Mouse (Mus musculus): ENCODE measurements around the gene Epb41l3. TPM values are rescaled to one million over a fixed set of nuclear protein-coding genes. Genes with fewer than 3 reads are reported as not detected.

Epb41l3 gene
- polyA plus RNA-seq, 1 experiment from 2014 or later: 53.8 TPM

DNA sequence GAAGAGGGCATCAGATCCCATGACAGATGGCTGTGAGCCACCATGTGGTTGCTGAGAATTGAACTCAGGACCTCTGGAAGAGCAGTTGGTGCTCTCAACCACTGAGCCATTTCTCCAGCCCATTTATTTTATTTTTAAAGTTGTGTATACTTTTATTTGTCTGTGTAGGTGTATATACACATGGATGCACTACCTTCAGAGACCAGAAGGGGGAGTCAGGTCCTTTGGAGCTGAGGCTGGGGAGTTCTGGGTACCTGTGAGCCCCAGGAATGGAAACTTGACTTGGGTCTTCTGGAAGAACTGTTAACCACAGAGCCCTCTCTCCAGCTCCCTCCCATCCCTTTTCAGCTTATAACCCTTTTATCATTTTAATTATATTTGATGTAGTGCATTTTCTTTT is 135.6 kb downstream of the Epb41l3 start:
- ATAC-seq (no peak), DNase-seq (ENCODE audit: low spot score) (no peak)
- Histone ChIP-seq H3K27ac (ENCODE audit: low read depth, low read length) (no peak overlapping the region), H3K4me2 (ENCODE audit: low read length) (no peak overlapping the region), H3K27me3 (replicated peaks; ENCODE audit: control insufficient read depth, insufficient read depth, low read length) (no peaks in the 10 kb centered on the region), H3K36me3 (ENCODE audit: control insufficient read depth, insufficient read depth, low read length) (peaks cover 4% of the 10 kb centered on the region; the same call in 1 of the 2 replicates), H3K4me3 (ENCODE audit: low read depth, low read length) (no peak overlapping the region), H3K4me1 (ENCODE audit: control insufficient read depth, insufficient read depth, low read length) (no peaks in the 10 kb centered on the region), H3K9ac (ENCODE audit: low read length) (no peak overlapping the region), H3K9me3 (replicated peaks; ENCODE audit: control insufficient read depth, low read length) (no peaks in the 10 kb centered on the region)

DNA sequence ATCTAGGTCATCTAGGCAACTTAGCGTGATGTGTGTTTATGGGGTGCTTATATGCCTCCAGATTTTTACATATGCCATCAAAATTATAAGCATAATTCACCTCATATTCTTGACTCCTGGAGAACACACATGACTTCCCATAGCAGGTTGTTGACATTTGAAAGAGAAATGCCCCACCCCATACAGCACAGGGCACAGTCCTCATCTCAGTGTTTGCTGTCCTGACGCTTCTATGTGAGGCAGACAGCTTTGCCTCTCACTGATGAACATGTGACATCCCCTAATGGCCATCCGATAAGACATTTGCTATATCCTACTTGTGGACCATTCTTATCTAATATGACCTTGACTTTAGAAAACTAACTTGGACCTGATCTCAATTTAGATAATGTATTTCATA is 140.6 kb downstream of the Epb41l3 start:
- no peaks in the 10 kb centered on the region for H3K36me3 ChIP-seq (ENCODE audit: control insufficient read depth, insufficient read depth, low read length)
- no peak overlapping the region for H3K9ac ChIP-seq (ENCODE audit: low read length)
- H3K9me3 ChIP-seq (replicated peaks; ENCODE audit: control insufficient read depth, low read length): no peaks in the 10 kb centered on the region
- no peaks in the 10 kb centered on the region for H3K4me1 ChIP-seq (ENCODE audit: control insufficient read depth, insufficient read depth, low read length)
- DNase-seq (ENCODE audit: low spot score) (no peak), ATAC-seq (no peak)
- H3K27me3 ChIP-seq (replicated peaks; ENCODE audit: control insufficient read depth, insufficient read depth, low read length): no peaks in the 10 kb centered on the region
- no peak overlapping the region for H3K4me2 ChIP-seq (ENCODE audit: low read length)
- WGBS: 98% methylated on average over 3 of the region's 3 CpGs
- H3K27ac ChIP-seq (ENCODE audit: low read depth, low read length): no peak overlapping the region
- no peak overlapping the region for H3K4me3 ChIP-seq (ENCODE audit: low read depth, low read length)

DNA sequence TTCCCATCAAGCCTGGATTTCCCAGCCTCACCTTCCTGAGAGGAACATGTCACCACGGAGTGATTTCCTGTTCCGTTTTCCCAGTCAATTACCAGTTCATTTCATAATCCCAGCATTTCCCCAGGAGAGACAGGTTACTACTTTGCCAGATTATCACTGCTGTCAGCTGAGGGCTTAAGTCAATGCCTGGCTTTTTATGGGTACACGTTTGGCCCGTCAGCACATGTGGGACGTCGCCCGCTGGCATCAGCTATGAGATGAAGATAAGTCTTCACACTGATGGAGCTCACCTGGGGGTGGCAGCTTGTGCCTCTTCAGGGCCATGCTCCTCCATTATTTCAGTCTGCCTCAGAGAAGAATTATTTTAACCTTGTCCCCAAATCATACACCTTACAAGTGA is 145.4 kb downstream of the Epb41l3 start:
- WGBS: 89% methylated on average over 7 of the region's 7 CpGs
- Histone ChIP-seq H3K9me3 (replicated peaks; ENCODE audit: control insufficient read depth, low read length) (no peaks in the 10 kb centered on the region), H3K9ac (ENCODE audit: low read length) (no peak overlapping the region), H3K4me1 (ENCODE audit: control insufficient read depth, insufficient read depth, low read length) (0 out of 2 replicates have a peak, but pooled peaks cover 3% of the 10 kb centered on the region), H3K36me3 (ENCODE audit: control insufficient read depth, insufficient read depth, low read length) (no peaks in the 10 kb centered on the region), H3K27me3 (replicated peaks; ENCODE audit: control insufficient read depth, insufficient read depth, low read length) (no peaks in the 10 kb centered on the region), H3K4me3 (ENCODE audit: low read depth, low read length) (no peak overlapping the region), H3K4me2 (ENCODE audit: low read length) (no peak overlapping the region), H3K27ac (ENCODE audit: low read depth, low read length) (no peak overlapping the region)
- DNase-seq (ENCODE audit: low spot score) (no peak), ATAC-seq (no peak)

DNA sequence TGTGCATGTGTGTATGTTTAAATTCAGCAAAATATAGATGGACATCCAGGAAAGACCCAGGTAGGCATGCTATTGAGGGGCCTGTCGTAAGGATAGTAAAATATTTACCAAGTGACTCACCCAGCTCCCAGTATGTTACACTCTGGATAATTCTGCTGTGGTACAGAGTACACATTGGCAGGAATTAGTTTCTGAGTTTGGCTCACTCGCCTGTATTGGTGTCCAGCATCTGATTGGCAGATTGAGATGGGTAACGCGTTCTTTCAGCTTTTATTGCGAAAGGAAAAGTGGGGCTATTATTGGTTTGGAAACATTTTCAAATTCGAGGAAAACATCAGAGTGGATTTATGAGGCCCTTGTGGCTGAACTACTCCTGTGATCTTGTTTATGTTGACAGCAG is 145.9 kb downstream of the Epb41l3 start:
- ATAC-seq (no peak), DNase-seq (ENCODE audit: low spot score) (no peak)
- Histone ChIP-seq H3K4me2 (ENCODE audit: low read length) (no peak overlapping the region), H3K36me3 (ENCODE audit: control insufficient read depth, insufficient read depth, low read length) (no peaks in the 10 kb centered on the region), H3K9ac (ENCODE audit: low read length) (no peak overlapping the region), H3K27ac (ENCODE audit: low read depth, low read length) (no peak overlapping the region), H3K4me1 (ENCODE audit: control insufficient read depth, insufficient read depth, low read length) (0 out of 2 replicates have a peak, but pooled peaks cover 3% of the 10 kb centered on the region), H3K9me3 (replicated peaks; ENCODE audit: control insufficient read depth, low read length) (no peaks in the 10 kb centered on the region), H3K27me3 (replicated peaks; ENCODE audit: control insufficient read depth, insufficient read depth, low read length) (no peaks in the 10 kb centered on the region), H3K4me3 (ENCODE audit: low read depth, low read length) (no peak overlapping the region)
- WGBS: 86% methylated on average over 6 of the region's 6 CpGs

DNA sequence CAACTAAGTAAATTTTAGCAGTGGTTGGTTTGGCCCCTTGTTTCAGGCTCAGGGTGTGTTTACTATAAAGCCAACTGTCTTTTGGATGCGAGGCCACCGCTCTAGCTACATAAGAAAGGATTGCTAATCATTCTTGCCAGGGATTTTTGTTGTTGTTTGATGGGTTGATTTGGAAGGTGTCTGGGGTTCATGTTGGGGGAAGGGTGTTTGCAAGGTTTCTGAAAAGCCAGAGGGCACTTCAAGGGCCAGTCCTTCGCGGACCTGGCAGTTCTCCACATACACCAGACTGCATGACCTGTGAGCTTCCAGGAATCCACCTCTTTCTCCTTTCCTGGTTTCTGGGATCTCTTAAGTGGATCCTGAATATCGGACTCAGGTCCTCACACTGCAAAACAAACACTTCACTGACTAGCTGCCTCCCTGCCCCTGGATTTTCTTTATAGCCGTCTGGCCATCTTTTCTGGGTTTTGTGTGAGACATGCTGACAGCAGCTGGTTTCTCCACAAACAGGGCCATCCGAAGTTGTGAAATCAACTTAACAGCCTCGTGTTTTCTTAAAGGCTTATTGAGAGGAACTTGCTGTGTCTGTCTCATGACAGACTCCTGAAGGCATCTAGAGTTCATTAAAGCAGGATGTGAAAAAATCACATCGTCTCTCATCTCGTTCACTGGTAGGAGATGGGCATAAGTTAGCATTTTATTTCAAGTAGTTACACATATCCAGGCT is 146.6 kb downstream of the Epb41l3 start:
- WGBS: 53% methylated on average over 10 of the region's 10 CpGs
- Histone ChIP-seq H3K4me3 (ENCODE audit: low read depth, low read length) (no peak overlapping the region), H3K9ac (ENCODE audit: low read length) (no peak overlapping the region), H3K36me3 (ENCODE audit: control insufficient read depth, insufficient read depth, low read length) (no peaks in the 10 kb centered on the region), H3K9me3 (replicated peaks; ENCODE audit: control insufficient read depth, low read length) (no peaks in the 10 kb centered on the region), H3K27me3 (replicated peaks; ENCODE audit: control insufficient read depth, insufficient read depth, low read length) (no peaks in the 10 kb centered on the region), H3K27ac (ENCODE audit: low read depth, low read length) (no peak overlapping the region), H3K4me2 (ENCODE audit: low read length) (no peak overlapping the region), H3K4me1 (ENCODE audit: control insufficient read depth, insufficient read depth, low read length) (0 out of 2 replicates have a peak, but pooled peaks cover 3% of the 10 kb centered on the region)
- no peak for ATAC-seq
- DNase-seq (ENCODE audit: low spot score): no peak

DNA sequence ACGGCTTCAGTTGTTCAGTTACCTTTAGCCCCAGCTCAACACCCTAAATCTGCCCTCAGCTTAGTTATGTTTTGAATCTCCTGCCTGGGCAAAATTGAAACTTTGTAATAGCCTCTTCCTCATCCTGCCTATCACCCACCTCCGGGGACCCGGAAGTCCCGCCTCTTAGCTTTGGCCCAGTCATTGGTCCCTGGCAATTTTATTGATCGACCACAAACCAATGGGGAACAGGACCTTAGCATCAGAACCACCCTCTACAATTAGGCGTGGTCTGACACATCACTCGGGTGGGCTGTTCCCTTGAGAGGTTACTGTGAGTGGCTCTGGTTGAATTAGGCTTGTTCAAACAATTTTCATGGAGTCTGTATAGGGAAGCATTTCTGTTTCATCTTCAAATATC is 150.5 kb downstream of the Epb41l3 start:
- ATAC-seq (no peak), DNase-seq (ENCODE audit: low spot score) (no peak)
- no peaks in the 10 kb centered on the region for H3K27me3 ChIP-seq (replicated peaks; ENCODE audit: control insufficient read depth, insufficient read depth, low read length)
- WGBS: 92% methylated on average over 7 of the region's 7 CpGs
- no peak overlapping the region for H3K27ac ChIP-seq (ENCODE audit: low read depth, low read length)
- no peak overlapping the region for H3K9ac ChIP-seq (ENCODE audit: low read length)
- no peaks in the 10 kb centered on the region for H3K36me3 ChIP-seq (ENCODE audit: control insufficient read depth, insufficient read depth, low read length)
- no peak overlapping the region for H3K4me3 ChIP-seq (ENCODE audit: low read depth, low read length)
- no peak overlapping the region for H3K4me2 ChIP-seq (ENCODE audit: low read length)
- H3K4me1 ChIP-seq (ENCODE audit: control insufficient read depth, insufficient read depth, low read length): peaks cover 16% of the 10 kb centered on the region
- H3K9me3 ChIP-seq (replicated peaks; ENCODE audit: control insufficient read depth, low read length): no peaks in the 10 kb centered on the region

DNA sequence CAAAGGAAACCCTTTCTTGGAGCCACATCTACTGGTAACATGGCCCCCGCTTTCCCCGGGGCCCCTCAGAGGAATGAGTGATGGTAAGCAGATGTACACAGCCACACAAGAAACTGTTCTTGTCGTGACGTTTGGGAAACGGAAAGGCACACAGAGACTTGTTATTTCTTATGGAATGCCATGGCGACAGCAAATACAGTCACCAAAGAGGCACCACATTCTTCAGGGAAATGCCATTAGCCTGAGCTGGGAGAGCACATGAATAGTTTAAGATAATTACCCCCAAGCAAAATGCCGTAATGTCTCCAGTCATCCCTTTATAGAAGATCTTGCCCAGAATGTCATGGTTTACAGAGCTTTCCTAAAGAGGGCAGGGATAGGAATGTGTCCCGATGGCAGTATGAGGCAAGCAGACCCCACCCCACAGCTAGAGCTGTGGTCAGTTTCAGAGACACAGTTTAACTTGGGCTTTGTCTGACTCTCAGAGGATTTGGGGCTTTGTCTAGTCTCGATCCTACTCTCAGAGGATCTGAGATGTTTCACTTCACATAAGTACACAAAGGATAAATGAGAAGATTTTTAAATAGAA is 152.0 kb downstream of the Epb41l3 start:
- no peak for DNase-seq (ENCODE audit: low spot score)
- Histone ChIP-seq H3K27me3 (replicated peaks; ENCODE audit: control insufficient read depth, insufficient read depth, low read length) (no peaks in the 10 kb centered on the region), H3K4me1 (ENCODE audit: control insufficient read depth, insufficient read depth, low read length) (peaks cover 13% of the 10 kb centered on the region), H3K4me3 (ENCODE audit: low read depth, low read length) (no peak overlapping the region), H3K36me3 (ENCODE audit: control insufficient read depth, insufficient read depth, low read length) (no peaks in the 10 kb centered on the region), H3K4me2 (ENCODE audit: low read length) (no peak overlapping the region), H3K27ac (ENCODE audit: low read depth, low read length) (no peak overlapping the region), H3K9me3 (replicated peaks; ENCODE audit: control insufficient read depth, low read length) (no peaks in the 10 kb centered on the region), H3K9ac (ENCODE audit: low read length) (no peak overlapping the region)
- 56% methylated on average over 9 of the region's 9 CpGs for WGBS
- no peak for ATAC-seq

DNA sequence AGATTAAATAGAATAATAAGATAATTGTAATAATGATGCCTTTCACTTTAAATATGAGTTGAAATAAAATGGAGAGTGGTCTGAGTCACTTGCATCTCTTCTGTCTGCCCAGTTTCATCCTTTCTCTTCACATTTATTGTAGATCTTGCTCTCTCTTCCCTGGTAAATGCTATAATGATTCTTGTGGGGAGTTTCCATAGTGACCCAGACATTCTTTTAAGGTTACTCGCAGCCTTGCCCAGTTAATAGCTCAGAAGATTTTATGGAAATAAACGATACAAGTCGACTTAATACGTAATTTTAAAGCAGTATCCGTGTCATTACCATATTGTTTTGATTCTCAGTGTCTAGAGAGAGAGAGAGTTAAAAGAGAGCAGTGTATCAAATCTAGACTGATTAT is 154.0 kb downstream of the Epb41l3 start:
- WGBS: 46% methylated on average over 5 of the region's 5 CpGs
- ATAC-seq (no peak), DNase-seq (ENCODE audit: low spot score) (no peak)
- Histone ChIP-seq H3K4me3 (ENCODE audit: low read depth, low read length) (no peak overlapping the region), H3K9ac (ENCODE audit: low read length) (no peak overlapping the region), H3K36me3 (ENCODE audit: control insufficient read depth, insufficient read depth, low read length) (no peaks in the 10 kb centered on the region), H3K9me3 (replicated peaks; ENCODE audit: control insufficient read depth, low read length) (no peaks in the 10 kb centered on the region), H3K4me1 (ENCODE audit: control insufficient read depth, insufficient read depth, low read length) (peaks cover 13% of the 10 kb centered on the region), H3K27ac (ENCODE audit: low read depth, low read length) (peak overlapping the region; percentile 75), H3K27me3 (replicated peaks; ENCODE audit: control insufficient read depth, insufficient read depth, low read length) (no peaks in the 10 kb centered on the region), H3K4me2 (ENCODE audit: low read length) (no peak overlapping the region)

DNA sequence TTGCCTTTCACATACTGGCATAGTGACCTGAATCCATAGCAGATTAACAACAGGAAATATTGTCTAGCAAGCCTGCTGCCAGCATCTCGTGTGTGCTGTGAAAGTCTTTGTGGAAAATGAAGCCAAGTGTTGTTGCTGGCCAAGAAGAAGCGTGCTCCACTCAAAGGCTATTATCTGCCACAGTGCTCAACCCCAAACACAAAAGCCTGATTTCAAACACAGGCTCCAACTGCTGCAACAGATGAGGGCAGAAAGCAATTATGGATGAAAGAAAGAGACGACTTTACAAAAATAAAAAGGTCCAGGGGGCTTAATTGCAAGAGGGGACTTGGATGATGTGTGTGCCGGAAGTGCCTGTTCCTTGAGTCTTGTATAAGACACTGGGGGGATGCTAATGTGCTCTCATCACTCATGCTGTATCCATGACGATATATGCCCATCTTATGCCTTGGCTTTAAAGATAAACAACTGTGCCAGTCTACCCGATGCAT is 154.7 kb downstream of the Epb41l3 start:
- peak overlapping the region; percentile 18; the same call in 1 of the 2 replicates for H3K4me2 ChIP-seq (ENCODE audit: low read length)
- no peaks in the 10 kb centered on the region for H3K27me3 ChIP-seq (replicated peaks; ENCODE audit: control insufficient read depth, insufficient read depth, low read length)
- WGBS: 4% methylated on average over 6 of the region's 6 CpGs
- peaks cover 13% of the 10 kb centered on the region for H3K4me1 ChIP-seq (ENCODE audit: control insufficient read depth, insufficient read depth, low read length)
- peak overlapping the region; percentile 75 for H3K27ac ChIP-seq (ENCODE audit: low read depth, low read length)
- ATAC-seq (peak; percentile 87), DNase-seq (ENCODE audit: low spot score) (peak; percentile 85)
- H3K4me3 ChIP-seq (ENCODE audit: low read depth, low read length): no peak overlapping the region
- 0 out of 2 replicates have a peak overlapping the region, but pooled peaks have one; percentile 21 for H3K9ac ChIP-seq (ENCODE audit: low read length)
- H3K36me3 ChIP-seq (ENCODE audit: control insufficient read depth, insufficient read depth, low read length): no peaks in the 10 kb centered on the region
- no peaks in the 10 kb centered on the region for H3K9me3 ChIP-seq (replicated peaks; ENCODE audit: control insufficient read depth, low read length)

Measured in forebrain, embryonic 14.5 days (tissue).